Mouse (Mus musculus): ENCODE data around the gene Ano2.
A peak's percentile ranks its signal among the peaks of the same experiment; 100 is the strongest.

The Ano2 gene

GRCm38 (mm10) chr6:125922746-125923145, 232.5 kb downstream of the Ano2 start:
- no peak for DNase-seq

- no peak for DNase-seq
Measured at GRCm38 (mm10) chr6:125924979-125925378, 234.8 kb downstream of the Ano2 start.

GRCm38 (mm10) chr6:125925861-125926260, 235.6 kb downstream of the Ano2 start:
- no peak for DNase-seq

GRCm38 (mm10) chr6:125931926-125932325, 241.7 kb downstream of the Ano2 start:
- no peak for DNase-seq

- DNase-seq: peak; percentile 24 to 53
Measured at GRCm38 (mm10) chr6:125954965-125955364, 264.7 kb downstream of the Ano2 start.

GRCm38 (mm10) chr6:125973551-125973950, 283.3 kb downstream of the Ano2 start:
- DNase-seq: peak; percentile 29 to 64

GRCm38 (mm10) chr6:125975788-125976465, 285.7 kb downstream of the Ano2 start:
- no peak for DNase-seq

GRCm38 (mm10) chr6:125979601-125980000, 289.4 kb downstream of the Ano2 start:
- DNase-seq: no peak

- peak in 1 of 2 experiments; percentile 36 for DNase-seq
Measured at GRCm38 (mm10) chr6:125984050-125984449, 293.8 kb downstream of the Ano2 start.

GRCm38 (mm10) chr6:125992731-125993130, 302.5 kb downstream of the Ano2 start:
- DNase-seq: peak in 1 of 2 experiments; percentile 35

GRCm38 (mm10) chr6:126001797-126002196, 311.6 kb downstream of the Ano2 start:
- DNase-seq: no peak

- peak; percentile 52 to 77 for DNase-seq
Measured at GRCm38 (mm10) chr6:126003002-126003742, 313.0 kb downstream of the Ano2 start.

- DNase-seq: no peak
Measured at GRCm38 (mm10) chr6:126006647-126007046, 316.4 kb downstream of the Ano2 start.

- DNase-seq: no peak
Measured at GRCm38 (mm10) chr6:126009083-126009482, 318.9 kb downstream of the Ano2 start.

- DNase-seq: peak; percentile 16 to 29
Measured at GRCm38 (mm10) chr6:126016991-126017390, 326.8 kb downstream of the Ano2 start.

- no peak for DNase-seq
Measured at GRCm38 (mm10) chr6:126018411-126018810, 328.2 kb downstream of the Ano2 start.

GRCm38 (mm10) chr6:126033693-126034402, 343.6 kb downstream of the Ano2 start:
- DNase-seq: no peak

GRCm38 (mm10) chr6:126034403-126034724, 344.1 kb downstream of the Ano2 start:
- no peak for DNase-seq

GRCm38 (mm10) chr6:126034728-126035127, 344.5 kb downstream of the Ano2 start:
- DNase-seq: peak; percentile 34 to 74

GRCm38 (mm10) chr6:126035621-126036020, 345.4 kb downstream of the Ano2 start:
- no peak for DNase-seq

- DNase-seq: peak; percentile 28 to 30
Measured at GRCm38 (mm10) chr6:126045931-126046330, 355.7 kb downstream of the Ano2 start.

GRCm38 (mm10) chr6:126048206-126048605, 358.0 kb downstream of the Ano2 start:
- no peak for DNase-seq

- DNase-seq: no peak
Measured at GRCm38 (mm10) chr6:126053136-126053535, 362.9 kb downstream of the Ano2 start.

GRCm38 (mm10) chr6:126057706-126058105, 367.5 kb downstream of the Ano2 start:
- no peak for DNase-seq

Measured in lung, postnatal 4 days (tissue).